Mouse (Mus musculus) liver, embryonic 12.5 days (tissue): ENCODE data around the gene Arap1. TPM values are rescaled to one million over a fixed set of nuclear protein-coding genes. Genes with fewer than 3 reads are reported as not detected.

Source experiments
- ATAC-seq: fragments of 200-750 bp; cut with Nextera tagmentation; 2 replicates; pipeline ENCODE4 v1.8.0; 2017; ENCODE audit warnings: moderate number of reproducible peaks, mild to moderate bottlenecking, moderate library complexity
- H3K27ac ChIP-seq: fragments of 300-500 bp; sonication (generic); 2 replicates; pipeline ENCODE4 v1.5.1; 2016; ENCODE audit warnings: mild to moderate bottlenecking
- H3K27me3 ChIP-seq: fragments of 300-500 bp; sonication (generic); replicated peaks from 2 replicates; pipeline ENCODE4 v1.6.1; 2016; ENCODE audit warnings: mild to moderate bottlenecking, moderate library complexity
- H3K36me3 ChIP-seq: fragments of 300-500 bp; sonication (generic); 2 replicates; pipeline ENCODE4 v1.6.1; 2016; ENCODE audit warnings: mild to moderate bottlenecking, moderate library complexity
- H3K4me1 ChIP-seq: fragments of 300-500 bp; sonication (generic); 2 replicates; pipeline ENCODE4 v1.6.1; 2016
- H3K4me2 ChIP-seq: fragments of 300-500 bp; sonication (generic); 2 replicates; pipeline ENCODE4 v1.6.1; 2016; ENCODE audit warnings: mild to moderate bottlenecking, moderate library complexity
- H3K4me3 ChIP-seq: fragments of 300-500 bp; sonication (generic); 2 replicates; pipeline ENCODE4 v1.5.1; 2016; ENCODE audit warnings: mild to moderate bottlenecking, moderate library complexity
- H3K9ac ChIP-seq: fragments of 300-500 bp; sonication (generic); 2 replicates; pipeline ENCODE4 v1.6.1; 2016; ENCODE audit warnings: mild to moderate bottlenecking, moderate library complexity
- H3K9me3 ChIP-seq: fragments of 300-500 bp; sonication (generic); replicated peaks from 2 replicates; pipeline ENCODE4 v1.6.1; 2016; ENCODE audit warnings: mild to moderate bottlenecking, moderate library complexity
- WGBS: fragments of 180-500 bp; shearing (Covaris S2); methylation state at CpG from one replicate; pipeline ENCODE4 v1.1.7; 2016; ENCODE audit not compliant: insufficient replicate concordance; 5-methylcytosine and 5-hydroxymethylcytosine counted together
- polyA plus RNA-seq: library from polyadenylated mRNA; unstranded; fragments of >200 nt; fragmentation: Nextera tagmentation; extraction: Ambion mirVana; gene quantifications from 2 replicates; pipeline ENCODE4 v1.2.1, GENCODE M21; 2016

Gene Arap1
- polyA plus RNA-seq, 1 experiment from 2014 or later: 24.6 TPM

GRCm38 (mm10) chr7:101348312-101348711 lies 445 bp downstream of the Arap1 start:
- no peak for ATAC-seq
- Histone ChIP-seq H3K27ac (peak overlapping the region; percentile 51; the same call in 1 of the 2 replicates), H3K4me3 (peak overlapping the region; percentile 66), H3K4me1 (peaks cover 78% of the 10 kb centered on the region), H3K4me2 (peak overlapping the region; percentile 96), H3K36me3 (peaks cover 29% of the 10 kb centered on the region), H3K27me3 (no peaks in the 10 kb centered on the region; the same call in 1 of the 2 replicates), H3K9me3 (no peaks in the 10 kb centered on the region), H3K9ac (peak overlapping the region; percentile 70)
- WGBS: 2% methylated on average over 13 of the region's 13 CpGs

DNA sequence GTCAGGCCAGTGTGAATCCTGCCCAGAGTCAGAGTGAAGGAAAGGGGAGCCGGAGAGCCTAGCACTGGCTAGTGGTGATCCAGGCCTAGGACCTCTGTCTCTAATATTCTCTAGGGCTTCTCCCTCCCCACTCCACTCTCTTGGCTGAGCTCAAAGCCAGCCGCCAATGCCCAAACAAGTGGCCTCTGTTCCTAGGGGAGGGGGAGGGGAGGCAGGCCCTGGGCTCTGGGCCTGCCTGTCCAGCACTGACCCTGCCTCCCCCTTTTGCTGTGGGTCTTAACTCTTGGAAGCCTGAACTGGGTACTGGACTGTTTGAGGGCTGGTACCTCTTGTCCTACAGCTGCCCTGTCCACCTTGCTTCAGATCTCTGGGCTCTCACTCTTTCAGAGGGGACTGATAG lies 2.0 kb downstream of the Arap1 start:
- Histone ChIP-seq H3K27me3 (no peaks in the 10 kb centered on the region; the same call in 1 of the 2 replicates), H3K9ac (no peak overlapping the region), H3K36me3 (peaks cover 15% of the 10 kb centered on the region), H3K4me1 (peaks cover 81% of the 10 kb centered on the region), H3K4me2 (peak overlapping the region; percentile 96), H3K27ac (peak overlapping the region; percentile 20; the same call in 1 of the 2 replicates), H3K9me3 (no peaks in the 10 kb centered on the region), H3K4me3 (0 out of 2 replicates have a peak overlapping the region, but pooled peaks have one; percentile 66)
- ATAC-seq: no peak
- 63% methylated on average over 2 of the region's 2 CpGs for WGBS

DNA sequence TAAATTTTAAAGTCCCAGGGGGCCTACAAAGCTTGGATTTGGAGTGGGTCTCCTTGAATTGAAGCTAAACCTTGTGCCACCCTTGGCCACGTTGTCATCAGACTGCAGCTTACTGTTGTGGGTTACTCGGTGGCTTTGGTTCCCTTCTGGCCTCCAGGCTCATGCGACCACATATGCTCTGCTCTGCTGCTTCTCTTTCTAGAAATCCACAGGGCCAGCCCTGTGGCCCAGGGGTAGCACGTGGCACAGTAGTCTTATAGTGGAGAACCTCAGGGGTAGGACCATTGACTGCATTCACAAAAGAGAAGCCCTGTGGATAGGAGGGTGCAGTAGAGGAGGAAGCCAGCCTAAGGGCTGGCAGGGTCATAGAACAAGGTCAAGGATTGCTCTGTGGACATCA lies 4.5 kb downstream of the Arap1 start:
- H3K4me2 ChIP-seq: no peak overlapping the region
- H3K9ac ChIP-seq: no peak overlapping the region
- H3K4me3 ChIP-seq: no peak overlapping the region
- ATAC-seq: no peak
- no peaks in the 10 kb centered on the region; the same call in 1 of the 2 replicates for H3K36me3 ChIP-seq
- no peaks in the 10 kb centered on the region; the same call in 1 of the 2 replicates for H3K27me3 ChIP-seq
- 40% methylated on average over 4 of the region's 4 CpGs for WGBS
- no peak overlapping the region for H3K27ac ChIP-seq
- peaks cover 76% of the 10 kb centered on the region for H3K4me1 ChIP-seq
- H3K9me3 ChIP-seq: no peaks in the 10 kb centered on the region

GRCm38 (mm10) chr7:101354423-101354822 lies 6.6 kb downstream of the Arap1 start:
- Histone ChIP-seq H3K9me3 (no peaks in the 10 kb centered on the region), H3K27ac (peak overlapping the region; percentile 70), H3K4me1 (peaks cover 62% of the 10 kb centered on the region), H3K4me3 (no peak overlapping the region), H3K4me2 (no peak overlapping the region), H3K36me3 (no peaks in the 10 kb centered on the region; the same call in 1 of the 2 replicates), H3K9ac (0 out of 2 replicates have a peak overlapping the region, but pooled peaks have one; percentile 3), H3K27me3 (no peaks in the 10 kb centered on the region; the same call in 1 of the 2 replicates)
- peak; percentile 66 for ATAC-seq
- 43% methylated on average over 5 of the region's 5 CpGs for WGBS

- no peak for ATAC-seq
- Histone ChIP-seq H3K4me2 (no peak overlapping the region), H3K27ac (no peak overlapping the region), H3K27me3 (no peaks in the 10 kb centered on the region), H3K4me1 (peaks cover 53% of the 10 kb centered on the region), H3K4me3 (no peak overlapping the region), H3K9me3 (no peaks in the 10 kb centered on the region), H3K36me3 (no peaks in the 10 kb centered on the region; the same call in 1 of the 2 replicates), H3K9ac (no peak overlapping the region)
- 82% methylated on average over 6 of the region's 6 CpGs for WGBS
Measured at GRCm38 (mm10) chr7:101355551-101356100, 7.8 kb downstream of the Arap1 start.

GRCm38 (mm10) chr7:101356868-101357267 lies 9.0 kb downstream of the Arap1 start:
- Histone ChIP-seq H3K9me3 (no peaks in the 10 kb centered on the region), H3K27ac (peak overlapping the region; percentile 10; the same call in 1 of the 2 replicates), H3K27me3 (no peaks in the 10 kb centered on the region), H3K4me2 (peak overlapping the region; percentile 14), H3K36me3 (no peaks in the 10 kb centered on the region; the same call in 1 of the 2 replicates), H3K9ac (no peak overlapping the region), H3K4me1 (peaks cover 65% of the 10 kb centered on the region), H3K4me3 (no peak overlapping the region)
- 45% methylated on average over 3 of the region's 3 CpGs for WGBS
- ATAC-seq: 0 out of 2 replicates have a peak, but pooled peaks have one; percentile 21

DNA sequence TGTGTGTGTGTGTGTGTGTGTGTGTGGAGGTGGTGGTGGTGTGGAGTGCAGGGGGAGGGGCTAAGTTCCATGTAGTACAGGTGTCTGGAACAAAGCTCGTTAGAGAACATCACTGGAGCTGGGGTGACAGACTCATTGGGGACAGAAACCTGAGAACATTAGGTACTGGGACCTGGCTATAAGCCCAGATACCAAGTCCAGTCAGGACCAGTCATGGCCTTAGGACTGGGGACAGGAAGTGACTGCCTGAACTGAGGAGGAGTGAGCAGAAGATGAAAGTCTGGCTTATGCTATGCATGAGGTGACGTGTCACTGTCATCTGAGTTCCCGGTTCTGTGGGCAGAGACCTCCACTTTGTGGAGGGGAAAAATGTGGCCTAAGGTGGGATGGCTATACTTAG lies 12.5 kb downstream of the Arap1 start:
- no peak for ATAC-seq
- Histone ChIP-seq H3K9ac (no peak overlapping the region), H3K4me3 (no peak overlapping the region), H3K36me3 (no peaks in the 10 kb centered on the region), H3K4me1 (peaks cover 54% of the 10 kb centered on the region), H3K4me2 (no peak overlapping the region), H3K27ac (no peak overlapping the region), H3K9me3 (no peaks in the 10 kb centered on the region), H3K27me3 (no peaks in the 10 kb centered on the region)
- WGBS: 42% methylated on average over 3 of the region's 3 CpGs

GRCm38 (mm10) chr7:101361021-101361420 lies 13.2 kb downstream of the Arap1 start:
- no peak for ATAC-seq
- Histone ChIP-seq H3K27me3 (no peaks in the 10 kb centered on the region), H3K4me1 (peaks cover 50% of the 10 kb centered on the region), H3K9ac (no peak overlapping the region), H3K9me3 (no peaks in the 10 kb centered on the region), H3K27ac (no peak overlapping the region; the same call in 1 of the 2 replicates), H3K4me2 (no peak overlapping the region), H3K36me3 (no peaks in the 10 kb centered on the region), H3K4me3 (no peak overlapping the region)
- 44% methylated on average over 4 of the region's 4 CpGs for WGBS

- H3K27ac ChIP-seq: peak overlapping the region; percentile 38
- H3K4me3 ChIP-seq: no peak overlapping the region
- no peaks in the 10 kb centered on the region for H3K27me3 ChIP-seq
- no peak overlapping the region for H3K4me2 ChIP-seq
- H3K4me1 ChIP-seq: peaks cover 43% of the 10 kb centered on the region
- no peak for ATAC-seq
- no peaks in the 10 kb centered on the region for H3K36me3 ChIP-seq
- WGBS: 57% methylated on average over 4 of the region's 4 CpGs
- H3K9me3 ChIP-seq: no peaks in the 10 kb centered on the region
- no peak overlapping the region for H3K9ac ChIP-seq
Measured at GRCm38 (mm10) chr7:101361767-101362166, 13.9 kb downstream of the Arap1 start.

GRCm38 (mm10) chr7:101362791-101363191 lies 14.9 kb downstream of the Arap1 start:
- 32% methylated on average over 5 of the region's 5 CpGs for WGBS
- Histone ChIP-seq H3K9me3 (no peaks in the 10 kb centered on the region), H3K36me3 (no peaks in the 10 kb centered on the region), H3K4me1 (peaks cover 36% of the 10 kb centered on the region), H3K4me2 (0 out of 2 replicates have a peak overlapping the region, but pooled peaks have one; percentile 2), H3K9ac (no peak overlapping the region), H3K4me3 (no peak overlapping the region), H3K27me3 (no peaks in the 10 kb centered on the region), H3K27ac (peak overlapping the region; percentile 49; the same call in 1 of the 2 replicates)
- ATAC-seq: peak; percentile 47

GRCm38 (mm10) chr7:101363914-101364313 lies 16.0 kb downstream of the Arap1 start:
- H3K4me3 ChIP-seq: no peak overlapping the region
- ATAC-seq: no peak
- peaks cover 34% of the 10 kb centered on the region for H3K4me1 ChIP-seq
- H3K27ac ChIP-seq: no peak overlapping the region; the same call in 1 of the 2 replicates
- 0 out of 2 replicates have a peak, but pooled peaks cover 4% of the 10 kb centered on the region for H3K36me3 ChIP-seq
- H3K4me2 ChIP-seq: no peak overlapping the region
- no peak overlapping the region for H3K9ac ChIP-seq
- H3K27me3 ChIP-seq: no peaks in the 10 kb centered on the region
- WGBS: 73% methylated on average over 5 of the region's 5 CpGs
- no peaks in the 10 kb centered on the region for H3K9me3 ChIP-seq
